Mouse (Mus musculus): ENCODE results near the gene Csnka2ip. TPM values are rescaled to one million over a fixed set of nuclear protein-coding genes. Genes with fewer than 3 reads are reported as not detected.

Csnka2ip gene
- total RNA-seq, 1 experiment from 2014 or later, result not detected

Other genes starting within 250 kb of the Csnka2ip start
- 31.0 and 33.3 TPM in 2 replicates for gene 4930453N24Rik, start 168.8 kb upstream of the Csnka2ip start, total RNA-seq (2017)
- 26.7 and 28.8 TPM in 2 replicates for gene Zfp654, start 249.2 kb upstream of the Csnka2ip start, total RNA-seq (2017)
- gene Cggbp1, start 249.6 kb upstream of the Csnka2ip start, total RNA-seq (2017), result 91.0 and 107 TPM in 2 replicates